Mouse (Mus musculus): ENCODE measurements at regions not wholly inside any gene's neighbourhood (a gene's known extent, or its start where the extent isn't known, plus 50 kb on each side); places are given as distances from the start of the nearest gene placed in this dataset.

DNA sequence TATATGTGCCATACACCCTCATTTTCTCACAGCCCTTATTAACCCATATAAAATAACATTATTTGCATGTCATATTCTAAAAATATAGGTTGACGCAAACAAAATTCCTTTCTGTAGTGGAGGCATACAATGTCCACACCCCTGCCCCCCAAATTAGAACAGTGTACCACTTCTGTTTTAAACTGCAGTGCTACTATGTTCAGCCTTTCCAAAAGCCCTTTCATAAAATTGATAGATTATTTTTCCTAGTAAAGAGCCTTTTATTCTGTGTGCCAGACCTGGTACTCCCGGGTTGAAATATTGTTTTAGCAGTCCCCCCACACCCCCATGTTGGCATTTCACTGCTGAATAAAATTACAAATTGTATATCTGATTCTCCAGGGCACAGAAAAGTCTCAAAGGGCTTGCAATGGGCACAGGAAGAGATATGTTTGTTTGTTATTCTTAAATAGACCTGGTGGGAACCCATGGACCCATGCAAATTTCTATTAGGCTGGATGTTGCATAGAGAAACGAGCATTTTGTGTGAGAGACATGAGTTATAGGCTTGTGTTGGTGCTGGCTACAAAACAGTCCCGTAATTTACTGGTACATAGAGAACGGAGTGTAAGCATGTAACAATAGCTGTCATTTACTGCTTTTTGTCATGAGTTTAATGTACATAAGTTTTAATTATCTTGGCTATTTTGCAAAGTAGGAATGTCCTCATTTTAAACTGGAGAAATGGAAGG is 192.4 kb upstream of the Tenm3 start:
- WGBS: 88% methylated on average over 5 of the region's 5 CpGs
- no peaks in the 10 kb centered on the region for H3K9me3 ChIP-seq (ENCODE audit: control insufficient read depth, low read length)
- H3K4me3 ChIP-seq (ENCODE audit: low read depth, low read length): no peak overlapping the region
- no peak overlapping the region for H3K27ac ChIP-seq (ENCODE audit: low read depth, low read length)
- no peaks in the 10 kb centered on the region for H3K36me3 ChIP-seq (ENCODE audit: control insufficient read depth, insufficient read depth, low read length)
- H3K27me3 ChIP-seq (ENCODE audit: control insufficient read depth, insufficient read depth, low read length): no peaks in the 10 kb centered on the region
- DNase-seq (ENCODE audit: low spot score, missing footprints): no peak
- no peak overlapping the region for H3K9ac ChIP-seq (ENCODE audit: low read length)
- H3K4me2 ChIP-seq: no peak overlapping the region
- H3K4me1 ChIP-seq (ENCODE audit: control insufficient read depth, insufficient read depth, low read length): no peaks in the 10 kb centered on the region
- ATAC-seq (ENCODE audit: low FRiP score): no peak

DNA sequence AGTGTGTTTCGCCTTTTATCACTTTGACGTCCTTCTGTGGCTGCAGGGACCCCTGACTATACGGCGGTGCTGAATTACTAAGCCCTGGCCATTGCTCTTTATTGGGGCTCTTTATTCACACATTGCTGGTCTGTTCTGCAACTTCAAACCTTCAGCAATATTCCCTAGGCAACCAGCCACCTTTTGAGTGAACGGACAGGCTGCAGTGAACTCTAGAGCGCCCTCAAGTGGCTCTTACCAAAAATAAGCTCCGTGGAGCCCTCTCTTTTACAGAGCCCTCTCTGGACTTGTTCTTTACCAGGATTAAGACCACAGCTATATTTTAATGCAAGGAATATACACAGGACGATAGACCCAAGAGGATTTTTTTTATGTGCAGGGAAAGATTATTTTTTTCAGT is 191.8 kb upstream of the Tenm3 start:
- H3K4me1 ChIP-seq (ENCODE audit: control insufficient read depth, insufficient read depth, low read length): no peaks in the 10 kb centered on the region
- no peak overlapping the region for H3K4me2 ChIP-seq
- ATAC-seq (ENCODE audit: low FRiP score) (peak; percentile 44; the same call in 1 of the 2 replicates), DNase-seq (ENCODE audit: low spot score, missing footprints) (peak; percentile 87)
- no peak overlapping the region for H3K9ac ChIP-seq (ENCODE audit: low read length)
- H3K36me3 ChIP-seq (ENCODE audit: control insufficient read depth, insufficient read depth, low read length): no peaks in the 10 kb centered on the region
- no peak overlapping the region for H3K4me3 ChIP-seq (ENCODE audit: low read depth, low read length)
- no peak overlapping the region for H3K27ac ChIP-seq (ENCODE audit: low read depth, low read length)
- H3K9me3 ChIP-seq (ENCODE audit: control insufficient read depth, low read length): no peaks in the 10 kb centered on the region
- WGBS: 29% methylated on average over 8 of the region's 8 CpGs
- no peaks in the 10 kb centered on the region for H3K27me3 ChIP-seq (ENCODE audit: control insufficient read depth, insufficient read depth, low read length)

DNA sequence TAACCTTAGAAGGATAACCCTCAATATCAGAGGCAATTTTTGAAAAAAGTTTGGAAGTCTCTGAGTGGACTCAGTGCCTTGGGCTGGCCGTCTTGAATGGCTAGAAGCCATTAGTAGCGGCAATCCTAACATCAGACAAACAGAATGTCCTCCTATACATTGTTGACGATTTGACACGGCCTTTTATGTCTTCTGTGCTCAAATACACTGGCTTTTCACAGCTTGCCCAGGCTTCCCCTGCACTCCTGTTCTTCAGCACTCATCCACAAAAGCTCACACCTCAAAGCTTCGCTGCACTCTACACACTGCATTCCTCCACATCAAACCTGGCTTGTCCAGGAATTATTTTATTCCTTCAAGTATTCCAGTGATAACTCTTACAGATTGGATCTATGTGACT is 186.5 kb upstream of the Tenm3 start:
- Histone ChIP-seq H3K9me3 (ENCODE audit: control insufficient read depth, low read length) (no peaks in the 10 kb centered on the region), H3K4me2 (no peak overlapping the region), H3K9ac (ENCODE audit: low read length) (no peak overlapping the region), H3K27ac (ENCODE audit: low read depth, low read length) (no peak overlapping the region), H3K27me3 (ENCODE audit: control insufficient read depth, insufficient read depth, low read length) (no peaks in the 10 kb centered on the region), H3K36me3 (ENCODE audit: control insufficient read depth, insufficient read depth, low read length) (no peaks in the 10 kb centered on the region), H3K4me3 (ENCODE audit: low read depth, low read length) (no peak overlapping the region), H3K4me1 (ENCODE audit: control insufficient read depth, insufficient read depth, low read length) (peaks cover 4% of the 10 kb centered on the region; the same call in 1 of the 2 replicates)
- WGBS: 34% methylated on average over 5 of the region's 5 CpGs
- ATAC-seq (ENCODE audit: low FRiP score): 0 out of 2 replicates have a peak, but pooled peaks have one; percentile 19
- DNase-seq (ENCODE audit: low spot score, missing footprints): peak; percentile 84

DNA sequence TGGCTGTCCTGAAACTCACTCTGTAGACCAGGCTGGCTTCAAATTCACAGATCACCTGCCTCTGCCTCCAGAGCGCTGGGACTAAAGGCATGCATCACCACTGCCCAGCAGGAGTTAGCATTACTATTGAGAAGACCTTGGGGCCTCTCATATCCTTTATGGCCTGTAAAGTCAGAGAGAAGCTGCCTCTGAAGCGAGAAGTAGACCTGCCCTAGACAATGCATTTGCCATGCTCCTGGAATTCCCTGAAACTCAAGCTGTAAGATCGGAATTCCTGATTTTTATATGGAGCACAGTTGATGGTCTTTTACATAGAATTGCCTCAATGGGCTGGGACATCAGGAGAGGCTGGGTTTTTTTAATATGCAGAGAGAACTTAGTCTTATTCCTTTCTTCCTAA is 174.0 kb upstream of the Tenm3 start:
- H3K36me3 ChIP-seq (ENCODE audit: control insufficient read depth, insufficient read depth, low read length): no peaks in the 10 kb centered on the region
- no peak overlapping the region for H3K9ac ChIP-seq (ENCODE audit: low read length)
- no peaks in the 10 kb centered on the region for H3K9me3 ChIP-seq (ENCODE audit: control insufficient read depth, low read length)
- no peak overlapping the region for H3K4me2 ChIP-seq
- H3K4me1 ChIP-seq (ENCODE audit: control insufficient read depth, insufficient read depth, low read length): no peaks in the 10 kb centered on the region
- no peak overlapping the region for H3K27ac ChIP-seq (ENCODE audit: low read depth, low read length)
- ATAC-seq (ENCODE audit: low FRiP score) (no peak), DNase-seq (ENCODE audit: low spot score, missing footprints) (no peak)
- no peak overlapping the region for H3K4me3 ChIP-seq (ENCODE audit: low read depth, low read length)
- no peaks in the 10 kb centered on the region for H3K27me3 ChIP-seq (ENCODE audit: control insufficient read depth, insufficient read depth, low read length)
- WGBS: 87% methylated on average over 3 of the region's 3 CpGs

DNA sequence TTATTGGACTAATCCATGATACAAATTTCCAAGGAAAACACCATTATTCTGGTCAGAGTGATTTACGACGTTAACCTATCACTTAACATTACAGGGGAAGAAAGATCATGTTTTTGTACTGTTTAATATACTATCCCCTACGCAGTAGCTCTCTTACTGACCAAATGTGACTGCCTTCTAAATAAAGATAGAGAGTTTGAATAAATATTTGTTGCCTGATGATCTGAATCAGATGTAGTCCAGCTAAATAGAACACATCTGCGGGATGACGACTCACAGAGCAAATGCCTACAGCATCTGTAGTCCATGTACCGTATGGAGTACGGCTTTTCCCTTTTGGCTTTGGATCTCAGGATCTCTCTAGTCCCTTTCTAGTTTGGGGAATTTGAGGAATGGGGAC is 171.9 kb upstream of the Tenm3 start:
- H3K9ac ChIP-seq (ENCODE audit: low read length): no peak overlapping the region
- WGBS: 92% methylated on average over 7 of the region's 7 CpGs
- no peaks in the 10 kb centered on the region for H3K36me3 ChIP-seq (ENCODE audit: control insufficient read depth, insufficient read depth, low read length)
- DNase-seq (ENCODE audit: low spot score, missing footprints): no peak
- H3K27ac ChIP-seq (ENCODE audit: low read depth, low read length): no peak overlapping the region
- no peaks in the 10 kb centered on the region for H3K9me3 ChIP-seq (ENCODE audit: control insufficient read depth, low read length)
- no peaks in the 10 kb centered on the region for H3K27me3 ChIP-seq (ENCODE audit: control insufficient read depth, insufficient read depth, low read length)
- ATAC-seq (ENCODE audit: low FRiP score): no peak
- no peak overlapping the region for H3K4me2 ChIP-seq
- H3K4me3 ChIP-seq (ENCODE audit: low read depth, low read length): no peak overlapping the region
- no peaks in the 10 kb centered on the region for H3K4me1 ChIP-seq (ENCODE audit: control insufficient read depth, insufficient read depth, low read length)

DNA sequence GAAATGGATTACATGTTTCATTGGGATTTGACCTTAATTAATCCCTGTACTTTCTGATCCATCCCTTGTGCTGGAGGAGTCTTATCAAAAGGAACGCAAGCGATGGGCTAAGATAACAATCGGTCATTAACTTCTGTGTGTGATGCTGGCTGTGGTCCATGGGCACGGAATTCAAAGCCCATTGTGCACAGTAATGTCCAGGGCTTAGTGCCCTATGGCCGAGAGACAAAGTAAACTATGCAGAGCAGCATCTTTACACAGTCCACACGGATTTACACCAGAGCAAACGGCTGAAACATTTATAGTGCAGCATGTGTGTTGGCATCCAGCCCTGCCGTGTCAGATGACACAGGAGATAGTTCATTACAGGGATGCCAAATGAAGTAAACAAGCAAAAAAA is 171.4 kb upstream of the Tenm3 start:
- no peak overlapping the region for H3K9ac ChIP-seq (ENCODE audit: low read length)
- DNase-seq (ENCODE audit: low spot score, missing footprints) (no peak), ATAC-seq (ENCODE audit: low FRiP score) (no peak)
- H3K4me2 ChIP-seq: no peak overlapping the region
- no peak overlapping the region for H3K4me3 ChIP-seq (ENCODE audit: low read depth, low read length)
- H3K4me1 ChIP-seq (ENCODE audit: control insufficient read depth, insufficient read depth, low read length): no peaks in the 10 kb centered on the region
- no peaks in the 10 kb centered on the region for H3K27me3 ChIP-seq (ENCODE audit: control insufficient read depth, insufficient read depth, low read length)
- H3K9me3 ChIP-seq (ENCODE audit: control insufficient read depth, low read length): no peaks in the 10 kb centered on the region
- no peak overlapping the region for H3K27ac ChIP-seq (ENCODE audit: low read depth, low read length)
- no peaks in the 10 kb centered on the region for H3K36me3 ChIP-seq (ENCODE audit: control insufficient read depth, insufficient read depth, low read length)
- WGBS: 67% methylated on average over 8 of the region's 8 CpGs

DNA sequence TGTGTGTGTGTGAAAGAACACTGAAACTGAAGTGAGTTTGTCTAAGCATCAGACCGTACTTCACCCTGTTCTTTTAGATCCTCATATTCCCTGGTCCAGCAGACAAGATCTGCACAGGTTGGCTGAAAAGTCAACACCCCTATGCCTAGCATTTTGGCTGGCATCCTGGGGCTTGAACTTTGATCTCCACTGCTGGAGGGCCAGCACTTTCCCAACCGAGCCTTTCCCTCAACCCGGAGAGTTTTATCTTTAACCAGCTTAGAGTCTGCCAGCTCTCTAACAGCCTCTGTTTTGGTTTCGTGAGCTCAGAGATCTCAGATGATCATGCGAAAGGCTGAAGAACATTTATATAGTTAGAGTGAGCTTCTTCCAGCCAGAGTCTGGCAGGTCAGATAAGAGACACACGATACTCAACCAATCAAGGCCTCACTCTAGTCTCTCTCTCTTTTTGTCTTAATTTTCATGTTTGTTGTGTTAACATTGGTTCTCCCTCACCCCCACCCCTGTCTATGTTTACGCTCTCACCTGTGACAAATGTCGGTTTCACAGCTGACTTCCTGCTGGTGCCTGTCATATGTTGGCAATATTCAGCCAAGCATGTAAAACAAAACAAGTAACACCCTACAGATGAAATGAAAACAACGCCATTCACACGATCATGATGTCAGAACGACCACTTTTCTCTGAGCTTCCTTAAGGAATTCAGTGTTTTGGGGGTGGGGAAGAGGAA is 162.7 kb upstream of the Tenm3 start:
- no peak for ATAC-seq (ENCODE audit: low FRiP score)
- Histone ChIP-seq H3K4me1 (ENCODE audit: control insufficient read depth, insufficient read depth, low read length) (no peaks in the 10 kb centered on the region), H3K36me3 (ENCODE audit: control insufficient read depth, insufficient read depth, low read length) (no peaks in the 10 kb centered on the region), H3K4me2 (no peak overlapping the region), H3K27me3 (ENCODE audit: control insufficient read depth, insufficient read depth, low read length) (no peaks in the 10 kb centered on the region), H3K27ac (ENCODE audit: low read depth, low read length) (no peak overlapping the region), H3K9me3 (ENCODE audit: control insufficient read depth, low read length) (no peaks in the 10 kb centered on the region), H3K4me3 (ENCODE audit: low read depth, low read length) (no peak overlapping the region), H3K9ac (ENCODE audit: low read length) (no peak overlapping the region)
- no peak for DNase-seq (ENCODE audit: low spot score, missing footprints)
- 79% methylated on average over 11 of the region's 11 CpGs for WGBS

DNA sequence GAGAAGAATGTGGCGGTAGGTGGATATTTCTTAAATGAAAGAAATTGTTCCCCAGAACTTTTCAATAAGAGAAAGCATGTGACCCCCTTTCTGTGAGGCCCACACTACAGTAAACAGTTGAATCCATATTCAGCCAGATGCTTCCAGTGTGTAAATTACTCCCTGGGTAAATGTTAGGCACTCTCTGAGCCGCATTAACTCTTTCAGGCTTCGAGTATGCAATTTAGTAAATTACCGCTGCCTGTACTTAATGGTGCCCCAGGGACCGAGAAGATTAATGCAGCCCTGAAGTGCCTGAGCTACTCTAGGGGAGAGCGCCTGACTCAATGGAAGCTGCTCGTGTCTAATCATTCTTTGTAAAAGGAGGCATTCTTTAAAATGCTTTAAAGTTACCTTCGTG is 137.9 kb upstream of the Tenm3 start:
- H3K9ac ChIP-seq (ENCODE audit: low read length): no peak overlapping the region
- no peaks in the 10 kb centered on the region for H3K36me3 ChIP-seq (ENCODE audit: control insufficient read depth, insufficient read depth, low read length)
- H3K4me2 ChIP-seq: no peak overlapping the region
- no peak overlapping the region for H3K27ac ChIP-seq (ENCODE audit: low read depth, low read length)
- H3K4me3 ChIP-seq (ENCODE audit: low read depth, low read length): no peak overlapping the region
- WGBS: 78% methylated on average over 8 of the region's 8 CpGs
- no peaks in the 10 kb centered on the region; the same call in 1 of the 2 replicates for H3K9me3 ChIP-seq (ENCODE audit: control insufficient read depth, low read length)
- H3K4me1 ChIP-seq (ENCODE audit: control insufficient read depth, insufficient read depth, low read length): no peaks in the 10 kb centered on the region
- H3K27me3 ChIP-seq (ENCODE audit: control insufficient read depth, insufficient read depth, low read length): no peaks in the 10 kb centered on the region
- DNase-seq (ENCODE audit: low spot score, missing footprints) (no peak), ATAC-seq (ENCODE audit: low FRiP score) (no peak)

DNA sequence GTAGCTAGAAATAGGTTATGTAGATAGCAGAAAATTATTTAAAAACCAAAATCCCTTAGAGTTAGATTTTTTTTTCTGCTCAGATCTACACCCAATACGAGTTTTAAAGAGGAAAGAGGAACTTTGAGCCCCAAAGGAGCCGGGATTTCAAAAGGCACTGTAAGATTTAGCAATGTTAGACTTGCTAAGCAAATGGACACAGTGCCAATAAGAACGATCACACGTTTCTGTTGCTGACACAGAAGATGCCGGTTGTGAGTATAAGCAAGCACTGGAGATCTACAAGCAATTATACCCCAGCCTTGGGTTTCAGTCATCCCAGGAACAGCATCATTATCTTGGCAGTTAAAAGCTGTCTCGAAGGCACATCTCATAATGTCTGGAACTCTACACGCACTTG is 137.0 kb upstream of the Tenm3 start:
- Histone ChIP-seq H3K36me3 (ENCODE audit: control insufficient read depth, insufficient read depth, low read length) (no peaks in the 10 kb centered on the region), H3K27me3 (ENCODE audit: control insufficient read depth, insufficient read depth, low read length) (no peaks in the 10 kb centered on the region), H3K4me3 (ENCODE audit: low read depth, low read length) (no peak overlapping the region), H3K9ac (ENCODE audit: low read length) (no peak overlapping the region), H3K4me1 (ENCODE audit: control insufficient read depth, insufficient read depth, low read length) (no peaks in the 10 kb centered on the region), H3K4me2 (no peak overlapping the region), H3K27ac (ENCODE audit: low read depth, low read length) (no peak overlapping the region), H3K9me3 (ENCODE audit: control insufficient read depth, low read length) (no peaks in the 10 kb centered on the region; the same call in 1 of the 2 replicates)
- WGBS: 85% methylated on average over 7 of the region's 7 CpGs
- DNase-seq (ENCODE audit: low spot score, missing footprints) (peak; percentile 80), ATAC-seq (ENCODE audit: low FRiP score) (no peak)
